Mouse (Mus musculus) adrenal gland, adult 2 months (tissue): Measurements from ENCODE around the gene Rbfox3. TPM values are rescaled to one million over a fixed set of nuclear protein-coding genes. Genes with fewer than 3 reads are reported as not detected.
A peak's percentile ranks its signal among the peaks of the same experiment; 100 is the strongest.

Experiments used
- DNase-seq: peaks from one replicate; pipeline ENCODE4 v3.0.0; 2021
- polyA plus RNA-seq: library from polyadenylated mRNA; depleted of rRNA; stranded (reverse); fragments of >200 nt; gene quantifications from 2 replicates; pipeline ENCODE4 v1.2.3, GENCODE M21; 2012
- total RNA-seq, 2 experiments: library from RNA; stranded (reverse); gene quantifications; 2 replicates each; pipeline ENCODE4 v1.2.3; 2021

Rbfox3 gene
- total and polyA plus RNA-seq, 3 experiments = 3.3 to 7.8 (median 4.2) TPM

- DNase-seq = peak; percentile 23
Measured at GRCm38 (mm10) chr11:118603126-118603525, 308.3 kb downstream of the Rbfox3 start.

GRCm38 (mm10) chr11:118601484-118601883 is 309.9 kb downstream of the Rbfox3 start:
- DNase-seq = no peak

GRCm38 (mm10) chr11:118600168-118600567 is 311.2 kb downstream of the Rbfox3 start:
- DNase-seq = no peak

- no peak for DNase-seq
Measured at GRCm38 (mm10) chr11:118598726-118599125, 312.7 kb downstream of the Rbfox3 start.

GRCm38 (mm10) chr11:118584826-118585225 is 326.6 kb downstream of the Rbfox3 start:
- peak; percentile 53 for DNase-seq

GRCm38 (mm10) chr11:118583989-118584388 is 327.4 kb downstream of the Rbfox3 start:
- no peak for DNase-seq

- DNase-seq = no peak
Measured at GRCm38 (mm10) chr11:118583573-118583972, 327.8 kb downstream of the Rbfox3 start.

GRCm38 (mm10) chr11:118581019-118581418 is 330.4 kb downstream of the Rbfox3 start:
- DNase-seq = no peak

- DNase-seq = no peak
Measured at GRCm38 (mm10) chr11:118579622-118580021, 331.8 kb downstream of the Rbfox3 start.

GRCm38 (mm10) chr11:118577271-118577670 is 334.1 kb downstream of the Rbfox3 start:
- DNase-seq = no peak

- no peak for DNase-seq
Measured at GRCm38 (mm10) chr11:118576611-118577010, 334.8 kb downstream of the Rbfox3 start.

- DNase-seq = no peak
Measured at GRCm38 (mm10) chr11:118574418-118574817, 337.0 kb downstream of the Rbfox3 start.

- no peak for DNase-seq
Measured at GRCm38 (mm10) chr11:118573569-118573968, 337.8 kb downstream of the Rbfox3 start.

- no peak for DNase-seq
Measured at GRCm38 (mm10) chr11:118573000-118573399, 338.4 kb downstream of the Rbfox3 start.

GRCm38 (mm10) chr11:118570164-118570563 is 341.2 kb downstream of the Rbfox3 start:
- DNase-seq = no peak

GRCm38 (mm10) chr11:118569571-118570062 is 341.8 kb downstream of the Rbfox3 start:
- no peak for DNase-seq

GRCm38 (mm10) chr11:118563877-118564276 is 347.5 kb downstream of the Rbfox3 start:
- DNase-seq = no peak

- no peak for DNase-seq
Measured at GRCm38 (mm10) chr11:118562847-118563246, 348.6 kb downstream of the Rbfox3 start.

- no peak for DNase-seq
Measured at GRCm38 (mm10) chr11:118558193-118558592, 353.2 kb downstream of the Rbfox3 start.

- no peak for DNase-seq
Measured at GRCm38 (mm10) chr11:118555631-118556030, 355.8 kb downstream of the Rbfox3 start.

GRCm38 (mm10) chr11:118554542-118554941 is 356.9 kb downstream of the Rbfox3 start:
- no peak for DNase-seq

- DNase-seq = no peak
Measured at GRCm38 (mm10) chr11:118553926-118554325, 357.5 kb downstream of the Rbfox3 start.

- DNase-seq = no peak
Measured at GRCm38 (mm10) chr11:118553001-118553400, 358.4 kb downstream of the Rbfox3 start.

GRCm38 (mm10) chr11:118552478-118552877 is 358.9 kb downstream of the Rbfox3 start:
- no peak for DNase-seq

GRCm38 (mm10) chr11:118551705-118552104 is 359.7 kb downstream of the Rbfox3 start:
- DNase-seq = no peak
